Mouse (Mus musculus) liver (tissue): ENCODE measurements at regions not wholly inside any gene's neighbourhood (a gene's known extent, or its start where the extent isn't known, plus 50 kb on each side); places are given as distances from the start of the nearest gene placed in this dataset.

Source experiments
- DNase-seq: peaks from one replicate; pipeline ENCODE4 v3.0.0-alpha.2; 2020; ENCODE audit warnings: mixed read lengths

GRCm38 (mm10) chr9:43469215-43469614 is 158.6 kb downstream of the Trim29 start:
- DNase-seq = no peak

DNA sequence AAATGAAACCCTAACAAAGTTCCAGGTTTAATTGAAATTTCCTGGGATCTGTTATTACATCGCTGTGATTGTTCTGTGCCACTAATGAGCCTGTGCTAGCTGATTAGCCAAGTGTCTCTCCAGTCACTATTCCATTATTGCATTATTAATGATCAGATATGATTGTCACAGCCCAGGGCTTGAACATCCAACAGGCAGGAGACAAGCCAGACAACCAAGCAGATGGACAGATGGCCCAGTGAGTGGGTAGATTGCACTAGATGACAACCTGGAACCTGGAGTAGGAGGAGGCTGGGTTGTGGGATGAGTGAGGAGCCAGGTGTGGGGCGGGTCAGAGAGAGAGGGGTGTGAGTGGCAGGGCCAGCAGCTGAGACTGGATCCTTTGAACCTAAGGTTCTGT is 161.6 kb downstream of the Trim29 start:
- no peak for DNase-seq

GRCm38 (mm10) chr9:43473164-43473563 is 162.5 kb downstream of the Trim29 start:
- DNase-seq = no peak

DNA sequence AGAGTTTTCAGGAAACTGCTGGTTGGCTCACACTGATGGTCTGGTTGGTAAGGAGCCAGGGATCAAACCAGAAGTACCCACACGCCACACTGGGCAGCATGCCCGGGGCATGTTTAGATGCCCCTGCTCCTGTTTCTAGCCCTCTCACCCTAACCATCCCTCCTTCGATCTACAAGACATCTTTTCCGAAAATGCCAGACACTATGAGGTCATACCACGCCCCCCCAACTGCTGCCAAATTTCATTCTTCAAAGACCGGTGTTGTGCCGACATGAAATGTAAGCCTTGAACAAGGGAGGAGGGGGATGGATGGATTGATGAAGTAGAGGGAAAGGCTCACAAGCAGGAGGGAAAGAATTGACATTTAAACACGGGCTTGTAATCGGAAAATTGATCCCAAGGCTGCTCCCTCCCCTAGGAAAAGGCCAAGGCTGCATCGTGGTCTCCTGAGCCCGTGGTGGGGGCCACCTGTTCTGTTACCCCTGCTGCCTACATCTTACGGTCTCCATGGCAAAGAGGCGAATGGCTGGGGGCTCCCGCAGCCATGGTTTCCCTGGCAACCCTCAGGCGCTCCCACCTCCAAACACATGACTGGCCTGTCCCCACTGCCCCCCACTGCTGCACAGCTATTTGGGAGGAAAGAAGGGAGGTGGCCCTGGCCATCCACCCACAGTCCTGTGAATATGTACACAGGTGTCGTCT is 163.1 kb downstream of the Trim29 start:
- no peak for DNase-seq

DNA sequence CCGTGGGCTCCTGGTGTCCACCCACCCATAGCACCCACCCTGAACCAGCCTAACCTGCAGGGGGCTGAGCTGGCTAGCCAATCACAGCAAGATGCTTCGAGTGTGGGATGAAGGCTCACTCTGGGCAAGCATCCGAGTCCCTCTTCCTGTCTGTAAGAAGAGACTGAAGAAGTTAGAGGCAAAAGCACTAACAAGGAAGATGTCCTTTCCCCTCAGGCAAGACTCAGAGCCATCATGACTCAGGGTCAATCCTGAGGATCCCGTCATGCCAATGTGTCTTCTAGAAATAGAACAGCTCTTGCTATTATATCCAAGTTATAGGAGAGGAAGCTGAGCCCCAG is 163.6 kb downstream of the Trim29 start:
- no peak for DNase-seq

DNA sequence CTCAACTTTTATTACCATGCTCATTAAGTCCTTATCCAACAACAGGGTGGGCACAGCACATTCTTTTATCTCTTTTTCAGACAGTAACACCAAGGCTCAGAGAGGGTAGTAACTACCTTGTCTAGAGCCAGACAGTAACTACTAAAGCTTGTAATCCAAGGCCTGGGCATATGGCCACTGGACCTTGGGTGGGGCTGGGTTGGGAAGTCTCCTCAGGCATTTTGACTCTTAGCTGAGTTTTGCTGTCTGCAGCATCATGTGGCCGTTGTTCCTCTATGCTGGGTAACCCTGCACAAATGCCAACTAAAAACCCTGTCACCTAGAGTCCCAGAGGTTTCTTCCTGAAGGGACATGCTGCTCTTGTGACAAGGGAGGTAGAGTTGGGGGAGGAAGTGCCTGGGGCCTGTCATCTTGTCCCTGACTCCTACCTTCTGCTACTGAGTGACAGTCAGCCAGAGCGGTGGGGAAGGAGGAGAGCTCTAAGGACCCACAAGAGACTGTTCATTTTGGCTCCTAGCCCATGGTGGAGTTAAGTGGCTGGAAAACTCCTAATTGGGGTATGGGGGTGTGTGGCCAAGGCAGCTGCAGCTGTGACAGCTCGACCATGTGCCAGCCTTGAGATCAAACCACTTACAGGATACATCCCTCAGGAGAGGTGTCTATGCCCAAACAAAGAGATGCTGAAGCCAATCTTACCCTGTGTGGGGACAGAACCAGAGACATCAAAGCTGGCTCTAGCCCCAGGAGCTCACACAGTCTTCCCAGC is 170.4 kb downstream of the Trim29 start:
- no peak for DNase-seq

DNA sequence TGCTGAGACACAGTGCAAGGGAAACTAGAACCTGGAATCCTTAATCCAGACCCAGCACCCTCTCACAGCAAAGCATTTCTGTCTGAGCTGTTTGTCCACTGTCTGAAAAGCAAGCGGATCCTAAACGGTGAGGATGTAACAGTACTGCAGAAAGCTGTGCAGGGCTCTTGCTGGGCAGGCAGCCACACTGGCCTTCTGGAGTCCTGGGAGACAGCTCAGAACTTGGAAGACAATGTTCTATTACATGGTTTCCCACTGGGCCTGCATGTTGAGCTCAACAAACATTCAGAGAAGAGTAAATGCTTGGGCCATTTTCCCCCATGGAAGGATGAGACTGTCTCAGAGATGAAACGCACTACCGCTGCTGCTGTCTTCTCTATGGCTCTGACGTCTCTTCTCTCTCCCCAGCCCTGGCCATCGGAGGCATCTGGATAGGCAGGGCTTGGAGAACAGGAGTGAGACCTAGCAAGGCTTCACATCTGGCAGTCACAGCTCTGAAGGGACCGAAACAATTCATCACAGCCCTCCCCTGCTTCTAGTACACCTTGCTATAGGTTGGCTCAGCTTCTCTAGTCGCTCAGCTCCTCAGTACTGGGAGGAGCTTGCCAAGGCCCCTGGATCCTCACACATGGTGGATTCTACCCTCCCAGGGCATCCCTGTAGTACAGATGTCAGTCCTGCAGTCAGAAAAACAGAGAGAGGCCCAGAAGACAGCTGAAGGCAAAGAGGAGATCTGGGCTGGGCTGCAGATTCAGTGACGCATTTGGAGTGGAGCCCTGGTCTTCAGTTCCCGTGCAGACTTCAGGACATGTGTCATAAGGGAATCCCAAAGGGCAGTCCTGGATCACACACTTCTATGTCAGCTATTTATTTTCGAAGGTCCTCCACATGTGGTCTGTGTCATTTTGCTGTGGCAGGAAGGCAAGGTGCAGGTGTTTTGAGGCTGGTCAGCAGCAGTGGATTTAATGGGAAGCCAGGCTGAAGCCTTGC is 171.7 kb downstream of the Trim29 start:
- no peak for DNase-seq

DNA sequence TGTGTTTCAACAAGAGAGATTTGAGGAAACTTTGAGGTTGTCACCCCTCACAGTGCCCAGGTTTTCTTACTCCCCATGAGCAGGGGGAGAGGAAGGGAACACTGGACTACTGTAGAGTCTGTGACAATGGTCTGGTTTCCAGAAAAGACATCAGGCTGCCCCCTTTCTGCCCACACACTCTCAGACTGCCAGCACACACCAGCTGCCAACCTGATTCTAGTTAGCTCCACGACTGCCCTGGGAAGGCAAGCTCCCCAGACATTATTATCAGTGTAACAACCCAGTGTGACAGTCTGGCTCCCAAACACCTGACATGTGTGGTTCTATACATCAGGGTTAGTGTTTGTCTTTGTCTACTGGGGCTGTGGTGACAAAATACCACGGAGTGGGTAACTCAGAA is 172.5 kb downstream of the Trim29 start:
- DNase-seq = no peak

GRCm38 (mm10) chr9:43483906-43484305 is 173.3 kb downstream of the Trim29 start:
- no peak for DNase-seq

- DNase-seq = no peak
Measured at GRCm38 (mm10) chr9:43486704-43487103, 176.1 kb downstream of the Trim29 start.

DNA sequence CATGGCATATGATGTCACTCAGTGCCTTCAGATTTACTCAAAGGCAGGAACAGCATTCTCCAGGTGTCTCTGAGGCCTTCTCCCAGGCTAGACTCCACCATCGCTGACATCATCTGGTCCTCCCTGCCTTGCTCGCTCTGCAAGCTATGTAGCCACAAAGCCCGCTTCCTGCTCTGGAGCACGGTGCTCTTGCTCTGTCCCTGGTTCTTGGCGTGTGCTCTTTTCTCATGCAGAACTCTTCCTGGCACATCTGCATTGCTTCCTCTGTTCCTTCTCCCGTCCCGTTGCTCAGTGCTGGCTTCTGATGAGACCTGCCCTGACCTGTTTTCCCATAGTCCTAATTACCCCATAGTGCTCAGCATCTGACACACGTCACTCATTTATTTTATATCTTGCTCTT is 178.6 kb downstream of the Trim29 start:
- no peak for DNase-seq

DNA sequence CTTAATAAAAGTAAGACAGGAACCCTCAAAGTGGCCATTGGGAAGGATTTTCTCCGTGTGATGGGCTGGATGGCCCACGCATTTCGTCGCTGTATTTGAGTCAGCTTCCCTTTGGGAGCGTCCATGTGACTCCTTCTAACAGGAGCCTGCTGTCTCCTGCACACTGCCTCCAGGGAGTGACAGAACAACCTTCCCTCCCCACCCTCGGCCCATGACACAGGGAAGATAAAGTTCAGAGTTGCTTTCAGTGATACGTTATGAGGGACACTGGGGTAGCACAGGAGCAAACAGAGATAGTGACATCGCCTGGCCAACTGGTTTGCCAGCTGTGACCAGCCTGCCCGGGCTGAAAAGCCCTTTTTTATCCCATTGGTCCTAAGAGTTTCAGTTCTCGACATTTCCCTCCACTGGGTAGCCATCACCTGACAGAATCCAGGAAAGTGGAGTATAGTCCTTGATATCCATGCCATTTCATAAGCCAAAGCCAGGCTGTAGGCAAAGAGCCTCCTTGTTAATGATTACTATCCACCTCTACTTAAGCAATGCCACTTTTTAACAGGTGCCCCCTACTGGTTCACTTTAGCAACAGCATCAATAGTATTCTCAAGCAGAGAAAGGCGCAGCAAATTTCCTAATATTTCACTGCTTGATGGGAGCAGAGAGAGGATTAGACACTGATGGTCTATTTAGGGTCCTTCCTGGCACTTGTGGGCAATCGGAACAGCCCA is 180.5 kb downstream of the Trim29 start:
- DNase-seq = no peak

DNA sequence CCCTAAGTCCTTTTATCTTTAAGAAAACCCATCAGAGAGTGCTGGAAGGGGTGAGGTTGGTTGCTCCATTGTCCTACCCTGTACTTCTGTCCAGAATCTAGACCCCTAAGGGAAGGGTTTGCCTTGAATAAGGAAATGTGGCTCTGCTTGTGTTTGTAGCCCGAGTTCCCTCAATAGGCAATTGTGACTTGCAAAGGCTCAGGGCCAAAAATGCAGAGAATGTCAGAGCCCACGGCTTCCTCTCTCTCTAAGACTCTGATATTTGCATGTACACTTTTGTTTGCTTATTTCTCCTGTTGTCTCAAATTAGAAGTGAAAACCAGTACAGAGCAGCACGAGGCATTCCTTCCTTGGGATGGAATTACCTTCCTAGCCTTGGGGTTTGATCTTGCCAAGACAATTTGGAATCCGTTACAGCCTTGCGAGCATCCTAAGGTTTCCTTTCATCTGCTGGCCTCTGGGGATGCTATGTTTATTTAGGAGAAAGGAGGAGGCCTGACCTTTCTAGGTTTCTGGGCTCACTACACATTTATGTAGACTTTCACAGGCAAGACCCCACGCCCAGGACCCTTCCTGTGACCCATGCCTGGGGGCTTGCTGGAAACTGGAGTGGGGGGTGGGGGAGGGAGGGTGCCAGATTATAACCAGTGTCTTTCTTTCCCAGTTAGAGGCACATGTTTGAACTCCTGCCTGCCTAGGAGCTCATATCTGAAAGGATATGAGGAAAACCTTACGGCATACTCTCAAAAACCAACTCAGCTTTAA is 181.8 kb downstream of the Trim29 start:
- no peak for DNase-seq

DNA sequence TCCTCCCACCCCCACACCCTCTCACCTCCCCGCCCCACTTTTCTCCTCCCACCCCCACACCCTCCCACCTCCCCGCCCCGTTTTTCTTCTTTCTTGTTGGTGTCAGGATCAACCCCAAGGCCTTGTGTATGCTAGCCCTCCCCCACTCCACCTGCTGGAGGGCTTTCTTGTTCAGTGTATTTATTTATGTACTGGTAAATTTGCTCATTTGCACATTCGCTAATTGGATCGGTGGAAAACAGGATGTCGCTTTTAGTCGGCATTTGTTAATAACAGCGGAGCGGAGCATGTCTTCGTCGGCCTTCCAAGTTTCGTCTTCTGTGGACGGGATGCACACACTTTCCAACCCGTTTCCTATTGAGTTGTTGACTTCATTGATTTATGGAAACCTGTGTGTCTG is 187.9 kb downstream of the Trim29 start:
- no peak for DNase-seq

GRCm38 (mm10) chr9:43504270-43504932 is 193.8 kb downstream of the Trim29 start:
- DNase-seq = no peak

DNA sequence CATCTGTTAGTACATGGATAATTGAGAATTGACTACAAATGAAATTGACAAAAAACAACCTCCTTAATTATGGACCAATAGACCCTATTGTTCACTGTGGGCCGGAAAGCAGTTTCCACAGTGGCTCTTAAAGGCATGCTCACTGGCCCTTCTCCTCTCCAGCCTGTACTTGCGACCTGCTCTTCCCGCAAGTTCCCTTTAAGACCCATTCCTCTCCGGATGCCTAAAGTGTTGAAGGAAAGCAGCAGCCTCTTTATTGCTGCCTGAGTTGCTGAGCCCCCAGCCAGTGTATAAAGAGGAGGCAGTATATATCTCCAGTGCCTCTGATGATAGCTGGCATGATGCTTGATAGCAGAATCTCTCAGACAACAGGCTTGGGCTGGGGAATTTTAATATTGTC is 195.2 kb downstream of the Trim29 start:
- no peak for DNase-seq

DNA sequence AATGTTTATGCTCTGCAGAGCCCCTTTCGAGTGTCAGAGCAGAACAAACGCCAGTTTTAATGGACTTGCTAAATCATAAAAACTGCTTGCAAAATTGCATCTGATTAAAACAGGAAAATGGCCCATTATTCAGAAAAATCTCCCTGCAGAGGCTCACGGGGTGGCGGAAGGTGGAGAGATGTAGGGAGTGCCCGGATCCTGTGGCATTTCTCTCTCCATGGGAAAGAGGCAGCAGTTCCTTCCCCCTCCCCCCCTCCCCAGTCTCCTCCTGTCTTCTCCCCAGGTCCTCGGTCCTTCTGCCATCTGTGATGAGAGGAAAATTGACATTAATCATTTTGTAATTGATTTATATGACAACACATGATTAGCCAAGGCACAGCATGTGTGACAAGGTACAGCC is 195.6 kb downstream of the Trim29 start:
- no peak for DNase-seq

DNA sequence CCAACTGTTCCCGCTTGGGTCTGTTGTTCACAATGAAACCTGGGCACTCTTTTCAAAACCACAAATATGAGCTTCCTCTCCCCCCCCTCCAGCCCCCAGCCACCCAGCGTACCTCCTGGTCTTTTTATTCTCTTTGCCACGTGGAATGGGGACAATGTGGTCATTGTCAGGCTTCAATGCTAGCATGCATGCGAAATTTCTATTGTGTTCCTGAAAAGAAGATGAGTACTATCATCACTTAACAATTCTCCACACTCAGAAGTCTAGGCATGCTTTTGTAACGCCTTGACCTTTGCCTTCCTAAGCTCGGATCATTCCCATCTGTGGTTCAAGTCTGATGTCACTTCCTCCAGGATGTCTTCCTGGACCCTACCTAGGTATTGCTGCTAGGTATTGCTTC is 202.2 kb downstream of the Trim29 start:
- no peak for DNase-seq

DNA sequence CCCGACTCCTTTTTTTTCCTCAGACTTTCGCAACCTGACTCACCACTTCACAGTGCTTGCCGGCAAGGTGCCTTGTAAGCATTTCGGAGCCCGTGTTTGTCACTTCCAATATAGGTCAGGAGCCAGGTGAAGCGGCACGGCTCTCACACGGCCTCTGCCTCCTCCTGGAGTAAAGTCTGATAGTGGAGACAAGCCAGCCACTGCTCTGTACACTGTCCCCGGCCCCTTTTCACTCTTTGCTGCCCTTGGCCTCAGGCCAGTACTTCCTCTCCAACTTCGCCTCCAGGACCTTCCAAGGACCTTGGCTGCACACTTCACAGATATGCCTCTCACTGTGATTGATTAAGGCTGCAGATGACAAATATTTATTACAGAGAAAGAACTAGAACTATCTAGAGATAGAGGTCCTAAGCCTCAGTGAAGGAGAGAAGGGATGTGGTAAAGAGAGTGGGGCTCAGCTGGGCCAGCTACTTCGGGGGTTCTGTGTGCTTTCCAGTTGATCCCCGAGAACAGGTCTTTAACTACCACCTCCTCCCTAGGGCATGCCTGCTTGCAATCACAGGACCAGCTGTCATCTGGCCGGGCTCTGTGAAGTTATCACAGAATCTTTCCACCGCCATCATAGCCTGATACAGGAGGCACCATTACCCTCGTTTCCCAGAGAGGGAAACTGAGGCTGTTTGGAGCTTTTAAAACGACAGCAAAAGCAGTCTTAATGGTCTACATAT is 204.2 kb downstream of the Trim29 start:
- no peak for DNase-seq

- no peak for DNase-seq
Measured at GRCm38 (mm10) chr9:43520931-43521330, 210.3 kb downstream of the Trim29 start.
